Mouse (Mus musculus) heart, postnatal 4 days (tissue): ENCODE measurements around the gene Cd34. TPM values are rescaled to one million over a fixed set of nuclear protein-coding genes. Genes with fewer than 3 reads are reported as not detected.
A peak's percentile ranks its signal among the peaks of the same experiment; 100 is the strongest.

ENCODE experiments used
- DNase-seq: peaks from one replicate; pipeline ENCODE4 v3.0.0; 2021
- total RNA-seq, 2 experiments: library from RNA; stranded (reverse); gene quantifications; 2 replicates each; pipeline ENCODE4 v1.2.3; 2021

The Cd34 gene
- total RNA-seq, 2 experiments from 2014 or later = 225 to 235 TPM

DNA sequence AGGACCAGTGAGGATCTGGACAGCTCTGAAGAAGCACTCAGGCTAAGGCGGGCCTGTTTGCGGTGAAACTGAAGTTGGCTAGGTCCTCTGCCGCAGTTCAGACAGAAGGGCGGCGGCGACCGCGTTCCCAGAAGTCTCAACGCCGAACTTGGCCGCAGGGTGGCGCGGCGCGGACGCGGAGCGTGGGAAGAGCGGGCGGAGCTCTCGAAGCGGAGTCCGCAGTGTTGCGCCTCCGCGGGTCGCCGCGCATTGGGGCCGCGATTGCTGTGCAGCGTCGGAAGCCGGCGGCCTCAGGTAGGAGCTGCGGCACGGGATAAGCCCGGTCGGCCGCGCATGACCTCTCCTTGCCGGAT lies 37.5 kb downstream of the Cd34 start:
- peak; percentile 96 for DNase-seq

DNA sequence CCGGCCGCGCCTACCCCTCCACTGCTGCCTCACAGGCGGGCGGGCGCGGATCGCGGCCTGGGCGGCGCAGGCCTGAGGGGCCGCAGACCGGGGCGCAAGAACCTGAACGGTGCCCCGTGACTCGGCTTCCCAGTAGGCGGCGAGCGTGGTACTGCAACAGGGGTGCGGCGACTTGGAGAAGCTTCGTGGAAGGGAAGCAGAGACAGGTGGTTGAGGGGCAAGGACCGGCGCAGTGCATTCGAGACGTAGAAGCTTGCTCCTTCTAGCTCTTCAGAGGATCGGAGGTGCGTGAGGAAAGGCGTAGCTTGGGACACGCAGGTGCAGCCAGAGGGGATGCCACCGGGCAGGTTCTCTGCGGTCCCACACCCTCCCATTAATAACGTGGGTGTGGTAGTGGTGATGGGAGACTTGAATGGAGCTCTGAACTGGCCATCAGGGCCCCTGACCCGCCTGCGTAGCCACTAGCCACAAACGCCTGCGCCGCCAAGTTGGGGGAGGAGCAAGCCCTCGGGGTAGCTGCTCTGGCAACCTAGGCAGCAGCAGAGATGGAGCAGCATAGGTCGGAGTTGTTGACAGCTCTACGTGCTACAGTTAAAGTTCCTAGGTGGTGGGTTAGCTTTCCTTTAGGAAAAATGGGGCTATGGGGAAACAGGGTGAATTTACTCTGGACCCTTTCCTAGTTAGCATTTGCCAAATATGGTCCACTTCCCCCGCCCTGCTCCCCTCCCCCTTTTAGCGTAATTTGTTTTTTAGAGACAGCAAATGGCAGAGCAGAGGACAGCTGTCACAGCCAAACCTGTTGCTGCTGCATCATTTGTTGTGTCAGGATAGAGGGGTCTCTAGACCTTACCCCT lies 38.1 kb downstream of the Cd34 start:
- peak; percentile 78 for DNase-seq

DNA sequence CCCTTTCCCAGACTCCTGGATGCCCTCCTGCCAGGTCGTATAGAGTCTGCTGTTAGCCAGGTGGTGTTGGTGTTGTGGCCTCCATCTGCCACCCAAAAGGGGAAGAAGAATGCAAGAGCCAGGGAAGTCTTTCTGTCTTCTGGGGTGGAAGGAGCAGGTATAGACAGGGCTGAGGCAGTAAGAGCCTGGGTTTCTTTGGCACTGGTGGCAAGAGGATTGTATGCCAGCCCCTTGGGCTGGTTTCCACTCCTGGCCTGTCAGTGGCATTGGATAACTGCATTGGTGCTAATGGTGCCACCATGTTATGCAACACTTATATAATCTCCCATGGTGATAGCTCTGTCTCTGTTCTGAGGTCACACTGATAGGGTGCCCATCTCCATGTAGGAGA lies 38.7 kb downstream of the Cd34 start:
- DNase-seq = no peak

DNA sequence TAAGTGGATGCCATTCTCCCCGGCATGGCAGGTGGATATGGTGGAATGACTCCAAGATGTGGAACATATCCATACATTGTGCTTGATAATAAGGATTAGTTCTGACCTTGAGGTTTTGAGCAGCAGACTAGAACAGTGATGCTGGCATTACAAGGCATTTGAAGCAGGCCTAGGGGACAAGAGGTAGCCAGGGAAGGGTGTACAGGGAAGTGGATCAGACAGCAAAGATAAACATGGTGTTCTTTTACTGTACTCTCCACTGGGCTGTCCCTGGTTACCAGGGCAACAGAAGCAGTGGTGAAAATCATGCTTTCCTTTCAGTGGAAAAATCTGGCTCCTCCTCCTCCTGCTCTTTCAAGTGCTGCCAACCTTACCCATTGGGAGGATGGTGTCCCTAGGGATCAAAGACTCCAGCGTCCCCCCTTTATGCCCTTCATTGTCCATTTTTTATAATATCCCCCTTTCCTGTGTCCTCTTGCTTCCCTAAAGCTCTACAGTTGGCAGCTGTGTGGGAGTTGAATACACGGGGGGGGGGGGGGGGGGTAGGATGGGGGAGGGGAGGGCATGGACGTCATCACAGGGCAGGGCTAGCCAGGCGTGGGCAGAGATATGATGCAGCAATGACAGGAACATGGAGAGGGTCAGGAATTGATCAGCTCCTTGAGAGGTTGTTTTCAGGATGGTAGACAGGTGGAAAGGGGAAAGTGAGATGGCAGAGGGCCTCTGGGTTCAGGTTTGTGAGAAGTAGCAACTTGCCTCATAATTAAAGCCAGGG lies 39.5 kb downstream of the Cd34 start:
- no peak for DNase-seq

DNA sequence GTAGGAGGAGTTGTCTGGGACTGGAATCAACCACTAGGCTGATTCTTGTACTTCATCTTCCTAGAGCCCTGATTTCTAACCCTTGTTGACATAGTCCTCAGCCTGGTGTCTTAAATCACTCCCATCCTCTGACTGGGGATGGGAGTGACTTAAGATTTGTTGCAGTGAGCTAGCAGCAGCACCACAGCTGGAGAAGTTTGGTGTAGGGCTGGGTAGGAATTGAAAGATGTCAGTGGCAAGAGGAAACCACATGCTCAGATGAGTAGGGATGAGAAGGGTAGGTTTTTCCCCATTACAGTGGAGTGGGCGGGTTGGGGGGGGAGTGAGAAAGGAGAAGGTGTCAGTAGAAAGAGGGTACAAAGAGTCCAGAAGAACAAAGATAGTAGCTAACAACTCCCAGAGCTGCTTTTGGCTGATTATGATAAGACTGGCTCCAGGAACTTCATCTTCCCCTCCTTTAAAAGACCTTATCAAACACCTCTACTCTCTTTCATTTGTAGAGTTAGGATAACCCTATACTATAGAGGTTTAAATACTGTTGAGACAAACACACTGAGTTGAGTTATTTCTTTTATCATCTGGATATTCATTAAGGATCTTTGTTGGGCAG lies 42.3 kb downstream of the Cd34 start:
- DNase-seq = no peak

DNA sequence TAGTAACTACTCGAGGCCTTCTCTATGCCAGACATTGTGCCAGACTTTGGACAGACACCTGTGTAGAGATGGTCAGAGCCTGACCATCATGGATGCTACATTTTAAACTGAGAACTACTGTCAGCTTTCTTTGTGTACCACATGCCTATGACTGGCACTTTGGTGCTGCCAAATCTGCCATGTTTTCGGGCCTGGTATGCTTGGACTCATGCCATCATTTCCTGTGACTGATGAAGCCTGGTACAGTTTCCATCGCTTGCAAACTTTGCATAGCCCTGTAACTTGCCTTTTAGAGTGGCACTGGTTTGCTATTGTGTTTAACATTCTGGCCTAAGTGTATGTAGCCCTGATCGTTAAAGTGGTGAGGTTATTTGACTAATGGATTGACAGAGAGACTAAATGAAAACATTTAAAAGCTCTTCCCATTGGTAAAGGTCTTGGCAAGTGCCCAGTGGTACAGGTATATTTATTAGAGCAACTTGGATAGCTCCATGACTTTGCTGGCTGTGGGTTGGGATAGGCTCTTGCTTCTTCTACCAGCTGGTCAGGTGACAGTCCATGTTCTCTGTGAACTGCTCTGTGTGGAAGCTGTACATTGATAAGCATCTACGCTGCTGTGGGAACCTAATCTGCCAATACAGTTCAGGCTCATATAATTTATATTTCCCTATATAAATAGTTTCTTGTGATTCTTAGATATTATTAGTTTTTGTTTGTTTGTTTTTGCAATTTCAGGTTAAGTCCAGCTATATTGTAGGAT lies 44.5 kb downstream of the Cd34 start:
- DNase-seq = no peak

DNA sequence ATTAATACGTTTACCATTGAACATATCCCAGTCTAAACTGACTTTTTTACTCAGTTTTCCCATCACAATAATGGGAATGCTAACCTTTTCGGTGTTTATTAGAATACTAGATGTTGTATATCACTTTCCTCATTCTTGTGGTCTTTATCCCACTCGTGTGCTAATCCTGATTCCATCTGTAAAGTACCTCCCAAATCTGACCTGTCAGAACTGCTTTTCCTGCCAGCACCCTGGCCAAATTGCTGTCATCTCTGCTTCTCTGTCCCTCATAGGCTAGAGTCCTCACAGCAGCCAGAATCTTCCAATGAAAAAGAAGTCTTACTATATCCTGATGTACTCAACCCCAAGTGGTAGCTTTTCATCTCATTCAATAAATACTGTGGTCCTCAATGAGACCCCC lies 46.3 kb downstream of the Cd34 start:
- DNase-seq = no peak

DNA sequence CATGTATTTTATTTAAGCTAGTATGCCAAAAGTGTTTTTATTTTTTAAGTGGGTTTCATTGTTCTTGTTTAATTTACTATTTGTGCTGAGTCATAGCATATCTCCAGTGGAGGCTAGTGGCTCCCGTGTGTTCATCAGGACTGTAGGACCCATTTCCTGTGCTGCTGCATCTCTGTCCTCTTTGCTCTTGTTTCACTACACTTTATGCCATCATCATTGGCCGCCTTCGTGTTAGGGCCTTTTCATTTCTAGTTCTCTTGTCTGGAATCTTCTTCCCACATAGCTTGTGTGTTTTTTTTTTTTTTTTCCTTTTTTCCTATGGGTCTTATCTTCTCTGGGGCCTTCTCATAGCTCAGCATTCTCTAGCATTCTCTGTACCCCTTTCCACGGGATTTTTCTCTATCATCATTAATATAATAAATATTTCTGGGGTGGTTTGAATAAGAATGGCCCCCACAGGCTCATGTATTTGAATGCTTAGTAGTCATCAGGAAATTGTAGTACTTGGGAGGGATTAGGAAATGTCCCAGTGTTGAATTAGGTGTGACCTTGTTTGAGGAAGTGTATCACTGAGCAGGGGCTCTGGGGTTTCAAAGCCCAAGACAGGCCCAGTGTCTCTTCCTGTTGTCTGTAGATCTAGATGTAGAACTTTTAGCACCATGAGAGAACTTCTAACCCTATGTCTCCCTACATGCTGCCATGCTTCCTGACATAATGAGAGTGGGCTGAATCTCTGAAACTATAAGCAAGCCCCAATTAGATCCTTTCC lies 47.0 kb downstream of the Cd34 start:
- DNase-seq = no peak

DNA sequence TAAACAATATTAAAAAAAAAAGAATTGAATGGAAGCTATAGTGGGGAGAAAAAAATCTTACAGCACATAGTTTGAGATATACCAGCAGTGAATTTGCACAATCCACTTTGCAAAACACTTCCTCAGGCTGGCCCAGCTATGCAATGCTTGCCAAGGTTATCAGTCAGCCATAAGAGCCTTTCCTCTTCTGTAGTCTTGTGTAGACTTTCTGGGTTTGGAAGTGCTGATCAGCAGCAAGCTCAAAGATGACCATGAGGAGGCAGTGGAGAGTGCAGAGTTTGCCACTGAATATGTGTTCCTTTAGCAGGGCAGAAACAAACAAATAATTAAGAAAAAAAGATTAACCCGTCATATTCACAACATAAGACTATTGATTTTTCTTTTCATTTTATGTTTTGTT lies 50.4 kb downstream of the Cd34 start:
- DNase-seq = no peak

DNA sequence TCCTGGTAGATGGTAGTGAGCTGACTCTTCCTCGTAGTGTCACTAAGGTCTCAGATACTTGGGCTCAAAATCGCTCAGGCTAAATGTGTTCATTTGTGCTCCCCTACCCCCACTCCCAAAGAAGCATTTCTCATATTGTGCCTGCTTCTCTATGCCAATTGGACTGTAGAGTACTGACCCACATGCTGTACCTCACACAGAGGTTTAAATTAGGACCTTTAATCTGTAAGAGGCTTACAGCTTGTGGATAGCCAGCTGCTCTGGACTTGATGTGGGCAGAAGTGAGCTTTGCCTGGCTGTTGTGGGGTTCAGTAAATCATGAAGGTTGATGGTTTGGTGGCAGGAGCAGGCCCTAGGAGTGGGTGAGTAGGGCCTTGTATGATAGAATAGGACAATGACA lies 52.4 kb downstream of the Cd34 start:
- no peak for DNase-seq

DNA sequence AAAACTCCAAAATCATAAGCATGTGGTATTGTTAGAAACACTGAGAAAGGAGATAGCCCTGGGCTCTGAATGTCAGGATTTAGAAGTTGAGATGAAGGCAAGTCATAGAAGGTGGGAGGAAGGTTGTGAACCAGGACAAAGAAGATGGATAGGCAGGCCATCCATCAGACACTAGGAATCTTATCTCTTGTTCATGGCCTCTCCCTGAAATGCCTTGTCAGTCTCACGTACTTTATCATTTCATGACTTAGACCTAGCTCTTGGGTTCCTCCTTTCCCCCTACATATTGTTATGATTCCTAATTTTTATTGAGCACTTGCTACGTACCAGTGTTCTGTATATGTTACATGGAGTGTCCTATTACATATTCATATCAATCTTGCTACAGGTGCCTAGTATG lies 53.0 kb downstream of the Cd34 start:
- no peak for DNase-seq

DNA sequence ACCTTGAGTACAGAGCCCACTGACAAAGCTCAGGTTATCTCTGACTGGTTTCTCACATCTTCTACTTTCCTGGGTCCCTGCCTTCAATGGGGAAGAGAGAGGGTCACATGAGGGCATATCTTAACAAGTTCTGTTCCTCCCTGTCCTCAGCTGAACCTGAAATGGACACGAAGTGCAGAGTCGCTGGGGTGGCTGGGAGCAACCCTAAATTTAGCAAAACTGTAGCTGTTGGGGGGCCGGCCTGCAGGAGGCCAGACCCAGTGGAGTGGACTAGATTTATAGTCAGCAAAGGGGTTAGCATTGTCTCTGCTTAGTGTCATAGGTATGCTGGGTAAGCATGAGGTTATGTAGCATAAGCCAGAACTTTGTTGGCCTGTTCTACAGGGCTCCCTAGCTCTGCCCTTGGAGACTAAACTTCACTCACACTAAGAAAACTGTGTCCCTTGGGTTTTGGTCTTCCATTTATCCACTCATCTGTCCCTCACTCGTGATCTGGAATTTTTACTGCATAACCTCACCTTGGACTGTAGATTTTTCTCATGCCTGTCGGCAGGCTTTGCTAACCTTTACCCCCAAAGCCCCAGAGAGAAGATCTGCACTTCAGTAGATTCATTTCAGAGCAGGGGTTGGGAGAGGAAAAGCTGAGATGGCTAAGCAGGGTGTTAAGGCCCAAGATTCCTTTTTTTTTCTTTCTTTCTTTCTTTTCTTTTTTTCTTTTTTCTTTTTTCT lies 54.1 kb downstream of the Cd34 start:
- peak; percentile 18 for DNase-seq

DNA sequence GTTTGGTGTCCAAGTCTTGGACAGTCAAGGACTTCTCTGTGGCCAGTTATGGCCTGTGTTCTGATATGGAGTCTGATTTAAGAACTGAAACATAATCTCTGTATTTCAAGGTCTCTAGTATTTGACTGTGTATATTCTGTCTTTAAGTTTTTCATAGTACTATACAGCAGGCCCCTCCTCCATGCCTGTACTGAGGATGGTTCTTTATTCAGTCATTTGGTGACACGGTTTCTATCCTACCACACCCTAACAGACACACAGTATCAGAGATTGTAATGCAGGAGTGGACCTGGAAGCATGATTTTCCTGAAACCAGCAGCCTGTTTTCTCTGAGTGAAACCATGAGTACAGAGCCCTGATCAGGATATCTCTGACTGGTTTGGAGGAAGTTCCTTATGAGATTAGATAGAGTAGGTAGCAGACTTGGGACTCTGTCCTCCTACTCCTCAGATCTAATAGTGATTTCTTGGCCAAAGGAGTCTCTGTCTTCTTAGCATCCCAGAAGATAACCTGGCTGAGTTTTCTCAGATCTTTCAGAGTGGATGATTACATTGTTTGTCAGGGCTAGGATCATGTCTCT lies 54.9 kb downstream of the Cd34 start:
- no peak for DNase-seq

DNA sequence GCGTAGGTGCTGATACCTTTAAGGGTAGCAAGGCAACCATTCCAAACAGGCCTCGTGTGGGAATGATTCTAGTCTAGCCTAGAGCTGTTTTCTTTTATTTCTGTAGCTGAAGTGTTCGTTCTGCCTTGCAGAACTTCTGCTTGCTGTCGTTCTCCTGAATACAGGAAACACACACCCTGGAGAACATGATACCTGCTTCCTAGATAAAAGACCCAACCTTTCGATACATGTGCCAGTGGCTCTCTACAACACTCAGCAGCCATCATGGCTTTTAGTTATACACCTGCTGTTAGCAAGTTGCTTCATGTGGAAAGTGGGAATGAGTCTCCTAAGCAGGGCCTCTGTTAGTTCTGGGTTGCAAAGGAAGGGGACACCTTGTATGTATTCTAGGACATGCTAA lies 55.6 kb downstream of the Cd34 start:
- no peak for DNase-seq

DNA sequence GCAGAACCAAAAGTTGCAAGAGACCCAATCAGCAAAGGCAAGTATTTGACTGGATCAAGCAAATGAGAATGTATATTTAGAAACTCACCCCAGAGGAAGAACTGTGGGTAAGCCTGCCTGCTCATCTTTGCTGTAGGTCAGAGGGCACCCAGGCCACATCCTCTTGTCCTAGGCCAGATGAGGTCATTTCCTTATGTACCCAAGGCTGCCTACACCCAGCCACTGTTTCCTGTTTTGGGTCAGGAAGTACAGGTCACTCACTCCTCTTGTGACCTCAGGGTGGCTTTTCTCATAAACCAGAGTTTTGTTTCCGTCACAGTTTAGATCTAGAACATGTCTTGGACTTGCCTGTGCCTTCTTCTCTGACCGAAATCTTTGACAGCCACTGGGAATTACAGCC lies 56.6 kb downstream of the Cd34 start:
- no peak for DNase-seq

DNA sequence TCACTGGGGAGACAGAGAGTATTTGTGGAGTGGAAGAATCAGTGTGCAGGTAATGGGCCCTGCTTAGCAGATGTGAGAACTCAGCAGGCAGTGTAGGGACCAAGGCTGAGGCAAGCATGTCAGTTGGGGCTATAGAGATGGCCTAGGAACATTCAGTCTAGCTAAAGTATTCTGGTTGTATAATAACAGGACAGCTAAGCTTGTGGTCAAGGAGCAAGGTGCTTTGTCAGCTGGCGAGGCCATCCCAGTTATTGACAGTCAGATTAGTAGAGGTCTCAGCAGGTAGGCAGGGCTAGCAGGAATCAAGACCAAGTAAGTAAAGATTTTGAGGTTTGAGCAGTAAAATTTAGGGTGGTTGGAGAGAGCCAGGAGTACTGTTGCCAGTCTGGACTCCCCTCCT lies 59.8 kb downstream of the Cd34 start:
- no peak for DNase-seq

DNA sequence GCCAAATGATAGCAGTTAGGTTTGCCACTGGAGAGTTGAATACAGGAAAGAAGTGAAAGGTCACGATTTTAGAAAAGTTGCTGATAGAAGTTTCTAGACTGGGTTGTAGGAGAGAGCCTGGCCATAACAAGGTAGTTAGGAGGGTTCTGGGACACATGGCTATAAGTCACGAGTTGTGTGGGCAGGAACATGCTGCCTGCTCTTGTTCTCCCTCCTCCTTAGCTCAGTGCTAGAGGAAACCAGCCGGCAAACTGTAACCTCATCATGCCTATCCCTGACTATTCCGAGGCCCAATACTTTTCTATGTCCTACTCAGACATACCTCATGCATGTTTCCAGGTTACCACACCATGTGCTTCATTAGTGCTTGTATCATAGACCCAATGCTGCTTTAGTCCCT lies 64.7 kb downstream of the Cd34 start:
- no peak for DNase-seq

DNA sequence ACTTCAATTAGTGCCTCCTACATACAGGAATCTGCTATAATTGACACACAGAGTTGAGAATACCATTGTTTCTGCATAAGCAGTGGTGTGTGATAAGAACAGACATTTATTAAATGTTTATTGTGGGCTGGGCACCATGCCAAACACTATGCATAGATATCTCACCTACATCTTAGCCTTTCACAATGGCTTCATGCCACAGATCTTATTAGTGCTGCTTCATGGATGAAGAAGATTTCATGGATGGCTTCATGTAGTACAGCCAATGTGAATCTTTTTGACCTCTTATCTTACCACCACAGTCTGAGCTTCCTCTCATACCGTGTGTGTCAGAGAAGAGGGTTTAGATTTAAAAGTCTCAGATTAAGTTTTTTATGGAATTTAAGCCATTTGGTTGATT lies 65.6 kb downstream of the Cd34 start:
- DNase-seq = no peak

DNA sequence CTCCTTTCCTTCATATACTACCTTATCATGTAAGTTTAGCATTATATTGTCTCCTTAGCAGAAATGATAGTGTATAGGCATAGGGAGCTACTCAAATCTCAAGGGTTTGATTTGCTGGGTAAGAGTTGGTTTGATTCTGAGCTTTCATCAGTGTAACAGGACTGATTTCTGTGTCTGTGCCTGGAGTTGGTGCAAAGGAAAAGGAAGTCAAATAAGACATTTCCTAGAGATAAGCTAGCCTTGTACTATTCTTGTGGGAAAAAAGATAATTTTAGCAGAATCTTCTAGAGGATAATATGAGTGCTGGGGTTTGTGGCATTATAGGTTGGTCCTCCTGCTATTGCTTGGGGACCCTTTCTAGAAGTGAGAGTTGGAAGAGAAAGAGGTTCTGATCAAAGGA lies 67.6 kb downstream of the Cd34 start:
- no peak for DNase-seq
